Mouse (Mus musculus): ENCODE data around the gene Tmem184b.

DNA sequence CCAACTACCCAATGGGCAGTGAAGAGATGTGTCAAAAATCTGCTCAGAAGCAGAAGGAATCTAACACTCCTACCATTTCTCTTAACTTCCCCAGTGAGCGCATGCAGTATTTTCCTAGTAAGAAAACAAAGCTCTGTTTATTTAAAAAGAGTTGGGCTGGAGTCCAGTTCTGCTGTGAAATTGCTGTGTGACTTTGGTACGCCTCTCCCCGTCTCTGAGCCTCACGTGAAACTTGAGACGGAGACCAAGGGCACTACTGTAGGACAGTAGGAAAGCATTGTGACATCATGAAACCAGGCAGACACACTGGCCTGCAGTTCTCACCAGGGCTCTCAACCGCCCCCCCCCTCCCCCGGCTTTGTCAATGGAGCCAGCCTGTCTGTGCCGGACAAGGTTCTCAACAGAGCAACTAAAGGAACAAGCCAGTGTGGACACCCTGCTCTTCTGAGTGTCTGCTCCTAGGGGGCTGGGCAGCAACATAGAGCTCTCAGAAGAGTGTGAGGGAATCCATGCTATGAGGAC, 89.5 kb downstream of the Tmem184b start:
- TF ChIP-seq CTCF (IDR thresholded peaks at IDR 0.05; ENCODE audit: low read depth, low read length): no peak
- TF ChIP-seq POLR2AphosphoS5 (IDR thresholded peaks at IDR 0.05; ENCODE audit: insufficient replicate concordance, low read depth, low read length): no peak
- no peak for TF ChIP-seq GATA1 (IDR thresholded peaks at IDR 0.05; ENCODE audit: borderline replicate concordance, low read length)
- TF ChIP-seq TAL1 (conservative IDR thresholded peaks at IDR 0.05; ENCODE audit: low read depth, low read length): no peak
- no peak for TF ChIP-seq GATA2 (IDR thresholded peaks at IDR 0.05; ENCODE audit: borderline replicate concordance, low read depth, low read length)

Data from G1E (cell line).